Mouse (Mus musculus) forebrain, embryonic 14.5 days (tissue): ENCODE data around the gene Arfgap3. TPM values are rescaled to one million over a fixed set of nuclear protein-coding genes. Genes with fewer than 3 reads are reported as not detected.

Experiments used
- ATAC-seq: fragments of 200-750 bp; cut with Nextera tagmentation; 2 replicates; pipeline ENCODE4 v1.8.0; 2017; ENCODE audit warnings: mild to moderate bottlenecking, moderate library complexity
- DNase-seq: peaks from one replicate; pipeline ENCODE4 v3.0.0-alpha.2; 2015; ENCODE audit warnings: low spot score
- H3K27ac ChIP-seq: fragments of 300-500 bp; sonication (generic); 2 replicates; pipeline ENCODE4 v1.5.1; 2014; ENCODE audit warnings: low read depth, mild to moderate bottlenecking, control low read depth, low read length, moderate library complexity
- H3K27me3 ChIP-seq: fragments of 300-500 bp; sonication (generic); replicated peaks from 2 replicates; pipeline ENCODE4 v1.6.1; 2014; ENCODE audit warnings: low read length, control low read depth, mixed read lengths; ENCODE audit not compliant: control insufficient read depth, insufficient read depth
- H3K36me3 ChIP-seq: fragments of 300-500 bp; sonication (generic); 2 replicates; pipeline ENCODE4 v1.6.1; 2014; ENCODE audit warnings: low read length, control low read depth; ENCODE audit not compliant: control insufficient read depth, insufficient read depth
- H3K4me1 ChIP-seq: fragments of 300-500 bp; sonication (generic); 2 replicates; pipeline ENCODE4 v1.6.1; 2014; ENCODE audit warnings: antibody characterized with exemption, low read length, control low read depth; ENCODE audit not compliant: control insufficient read depth, insufficient read depth
- H3K4me2 ChIP-seq: fragments of 300-500 bp; sonication (generic); 2 replicates; pipeline ENCODE4 v1.6.1; 2014; ENCODE audit warnings: mild to moderate bottlenecking, control low read depth, low read length
- H3K4me3 ChIP-seq: fragments of 300-500 bp; sonication (generic); 2 replicates; pipeline ENCODE4 v1.5.1; 2014; ENCODE audit warnings: low read depth, low read length, control low read depth
- H3K9ac ChIP-seq: fragments of 300-500 bp; sonication (generic); 2 replicates; pipeline ENCODE4 v1.6.1; 2014; ENCODE audit warnings: mild to moderate bottlenecking, low read length, control low read depth, moderate library complexity
- H3K9me3 ChIP-seq: fragments of 300-500 bp; sonication (generic); replicated peaks from 2 replicates; pipeline ENCODE4 v1.6.1; 2016; ENCODE audit warnings: low read length, control low read depth, mixed read lengths; ENCODE audit not compliant: control insufficient read depth
- WGBS: fragments of 180-500 bp; shearing (Covaris S2); extraction: QIAGEN DNeasy Blood & Tissue Kit; methylation state at CpG from one replicate; pipeline ENCODE4 v1.1.7; 2014; 5-methylcytosine and 5-hydroxymethylcytosine counted together
- polyA plus RNA-seq: library from polyadenylated mRNA; unstranded; fragments of >200 nt; fragmentation: Nextera tagmentation; extraction: Ambion mirVana; gene quantifications from 2 replicates; pipeline ENCODE4 v1.2.1, GENCODE M21; 2014

Arfgap3 gene
- polyA plus RNA-seq, 1 experiment from 2014 or later: 40.0 TPM

- ATAC-seq: no peak
- H3K27me3 ChIP-seq: peaks cover 26% of the 10 kb centered on the region
- H3K4me1 ChIP-seq: 0 out of 2 replicates have a peak, but pooled peaks cover 4% of the 10 kb centered on the region
- WGBS: under 1% methylated on average over 20 of the region's 20 CpGs
- H3K4me2 ChIP-seq: peak overlapping the region; percentile 71
- H3K9ac ChIP-seq: peak overlapping the region; percentile 52; the same call in 1 of the 2 replicates
- DNase-seq: no peak
- H3K4me3 ChIP-seq: peak overlapping the region; percentile 36
- no peaks in the 10 kb centered on the region for H3K9me3 ChIP-seq
- no peak overlapping the region for H3K27ac ChIP-seq
- no peaks in the 10 kb centered on the region for H3K36me3 ChIP-seq
Observed at GRCm38 (mm10) chr15:83250651-83251175, 99.3 kb downstream of the Arfgap3 start.

Other genes starting within 250 kb of the Arfgap3 start
- gene Rrp7a, start 227.4 kb downstream of the Arfgap3 start, polyA plus RNA-seq: 64.2 and 67.3 TPM in 2 replicates
- gene Poldip3, start 200.9 kb downstream of the Arfgap3 start, polyA plus RNA-seq: 158 and 167 TPM in 2 replicates
- 63.3 and 75.1 TPM in 2 replicates for gene Cyb5r3, start 177.7 kb downstream of the Arfgap3 start, polyA plus RNA-seq
- gene A4galt, start 98.5 kb downstream of the Arfgap3 start, polyA plus RNA-seq: 1.5 and 2.3 TPM in 2 replicates
- 11.0 and 14.9 TPM in 2 replicates for gene Pacsin2, start 114.4 kb upstream of the Arfgap3 start, polyA plus RNA-seq
- gene Ttll1, start 160.6 kb upstream of the Arfgap3 start, polyA plus RNA-seq: 35.5 and 45.3 TPM in 2 replicates
- gene Bik, start 176.6 kb upstream of the Arfgap3 start, polyA plus RNA-seq: 0.89 and 2.2 TPM in 2 replicates
- 13.2 and 18.4 TPM in 2 replicates for gene Tspo, start 213.3 kb upstream of the Arfgap3 start, polyA plus RNA-seq
- 38.1 and 40.1 TPM in 2 replicates for gene Mcat, start 213.5 kb upstream of the Arfgap3 start, polyA plus RNA-seq
- 40.5 and 43.0 TPM in 2 replicates for gene Ttll12, start 244.9 kb upstream of the Arfgap3 start, polyA plus RNA-seq